Mouse (Mus musculus): Measurements from ENCODE around the gene Elmsan1. TPM values are rescaled to one million over a fixed set of nuclear protein-coding genes. Genes with fewer than 3 reads are reported as not detected.
A peak's percentile ranks its signal among the peaks of the same experiment; 100 is the strongest.

Elmsan1 gene
- total RNA-seq, 1 experiment = 9.6 TPM

DNA sequence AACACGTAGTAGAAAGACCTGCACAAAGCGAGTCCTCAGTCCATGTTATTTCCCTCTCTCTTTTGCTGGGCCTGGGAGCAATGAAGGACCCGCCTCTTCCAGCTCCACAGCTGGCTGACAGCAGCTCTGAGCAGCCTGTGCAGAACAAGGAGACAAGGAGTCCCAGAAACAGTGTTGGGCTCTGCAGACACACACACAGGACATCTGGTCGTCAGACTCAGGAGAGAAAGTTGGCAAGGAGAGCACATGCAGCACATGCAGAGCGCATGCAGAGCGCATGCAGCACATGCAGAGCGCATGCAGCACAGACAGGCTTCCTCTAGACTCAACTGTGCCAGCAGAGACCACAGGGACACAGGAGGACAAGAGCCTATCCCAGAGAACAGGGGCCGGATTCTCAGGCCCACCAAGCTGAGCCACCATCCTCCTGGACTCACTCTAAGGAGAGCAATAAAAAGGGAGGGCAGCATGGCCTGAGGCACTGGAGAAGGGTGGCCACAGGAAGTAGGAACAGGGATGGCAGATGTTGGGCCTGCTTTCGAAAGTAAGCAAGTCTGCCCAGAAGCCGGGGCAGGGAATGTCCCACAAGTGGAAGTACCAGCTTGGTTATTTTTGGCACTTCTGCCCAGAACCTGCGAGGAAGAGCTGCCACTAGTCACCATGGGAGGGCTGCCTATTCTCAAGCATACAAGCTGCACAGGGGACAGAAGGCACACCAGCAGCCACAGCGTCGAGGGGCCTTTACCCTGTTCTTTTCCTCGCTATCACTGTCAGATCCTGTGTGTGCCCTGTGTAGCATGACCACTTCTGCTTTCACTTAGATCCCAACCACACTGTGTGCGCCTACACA lies 30.7 kb downstream of the Elmsan1 start:
- Histone ChIP-seq H3K4me3 (ENCODE audit: insufficient read depth in 1 of 2, low read depth in 1 of 2, low read length in 2 of 2, poor library complexity in 1 of 2, severe bottlenecking in 1 of 2) (no peak overlapping the region), H3K27ac (ENCODE audit: insufficient read depth, low read depth, low read length, poor library complexity, severe bottlenecking) (no peak overlapping the region), H3K4me1 (ENCODE audit: control insufficient read depth in 2 of 2, insufficient read depth in 2 of 2, low read length in 2 of 2, poor library complexity in 1 of 2) (peaks cover 17 to 45% of the 10 kb centered on the region in 2 experiments), H3K9ac (ENCODE audit: insufficient read depth, low read depth, low read length, poor library complexity, severe bottlenecking) (no peak overlapping the region), H3K9me3 (ENCODE audit: control insufficient read depth, insufficient read depth, low read depth, low read length) (no peaks in the 10 kb centered on the region), H3K36me3 (ENCODE audit: control insufficient read depth, insufficient read depth, low read length, poor library complexity, severe bottlenecking) (peaks cover 3% of the 10 kb centered on the region; the same call in 1 of the 2 replicates)
- DNase-seq (ENCODE audit: low read depth, low spot score) = no peak
- in situ Hi-C loops (cut with MboI; ENCODE audit: low sequenced_read_pairs in 2 of 2, unreplicated experiment in 2 of 2) = no loop called here
- TF ChIP-seq ZNF384 (IDR thresholded peaks at IDR 0.05; ENCODE audit: low read depth, low read length) (no peak), ZC3H11A (IDR thresholded peaks at IDR 0.05; ENCODE audit: borderline replicate concordance, low read depth, low read length) (no peak), CHD2 (IDR thresholded peaks at IDR 0.05; ENCODE audit: low read depth, low read length) (no peak), HCFC1 (IDR thresholded peaks at IDR 0.05; ENCODE audit: borderline replicate concordance, insufficient read depth, low read length) (no peak)

DNA sequence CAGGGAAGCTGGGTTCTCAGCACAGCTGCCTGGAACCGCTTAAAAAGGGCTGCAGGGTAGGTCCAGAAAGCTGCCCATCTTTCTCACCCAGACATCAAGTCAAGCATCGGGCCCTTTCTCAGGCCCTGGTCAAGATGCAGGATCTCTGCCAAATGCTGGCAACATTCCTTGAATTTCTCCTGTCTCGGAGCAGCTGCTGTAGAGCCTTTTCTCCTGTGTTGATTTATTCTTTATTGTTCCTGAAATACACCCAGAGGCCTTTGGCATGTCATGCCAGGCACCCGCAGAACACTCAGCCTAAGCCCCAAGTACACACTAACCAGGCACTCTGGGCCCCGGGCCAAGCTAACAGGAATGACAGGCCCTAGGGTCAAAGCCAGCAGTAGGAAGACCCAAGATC lies 31.7 kb downstream of the Elmsan1 start:
- peaks cover 12 to 43% of the 10 kb centered on the region in 2 experiments for H3K4me1 ChIP-seq (ENCODE audit: control insufficient read depth in 2 of 2, insufficient read depth in 2 of 2, low read length in 2 of 2, poor library complexity in 1 of 2)
- H3K27ac ChIP-seq (ENCODE audit: insufficient read depth, low read depth, low read length, poor library complexity, severe bottlenecking) = no peak overlapping the region
- peaks cover 3% of the 10 kb centered on the region; the same call in 1 of the 2 replicates for H3K36me3 ChIP-seq (ENCODE audit: control insufficient read depth, insufficient read depth, low read length, poor library complexity, severe bottlenecking)
- in situ Hi-C loops (cut with MboI; ENCODE audit: low sequenced_read_pairs in 2 of 2, unreplicated experiment in 2 of 2) = no loop called here
- TF ChIP-seq HCFC1 (IDR thresholded peaks at IDR 0.05; ENCODE audit: borderline replicate concordance, insufficient read depth, low read length) (no peak), ZNF384 (IDR thresholded peaks at IDR 0.05; ENCODE audit: low read depth, low read length) (no peak), ZC3H11A (IDR thresholded peaks at IDR 0.05; ENCODE audit: borderline replicate concordance, low read depth, low read length) (no peak), MAFK (IDR thresholded peaks at IDR 0.05; ENCODE audit: insufficient read depth, low read depth, low read length) (no peak), CHD2 (IDR thresholded peaks at IDR 0.05; ENCODE audit: low read depth, low read length) (no peak)
- DNase-seq (ENCODE audit: low read depth, low spot score) = no peak
- no peak overlapping the region for H3K4me3 ChIP-seq (ENCODE audit: insufficient read depth in 1 of 2, low read depth in 1 of 2, low read length in 2 of 2, poor library complexity in 1 of 2, severe bottlenecking in 1 of 2)
- H3K9me3 ChIP-seq (ENCODE audit: control insufficient read depth, insufficient read depth, low read depth, low read length) = no peaks in the 10 kb centered on the region
- no peak overlapping the region for H3K9ac ChIP-seq (ENCODE audit: insufficient read depth, low read depth, low read length, poor library complexity, severe bottlenecking)

GRCm38 (mm10) chr12:84186536-84186935 lies 32.1 kb downstream of the Elmsan1 start:
- in situ Hi-C loops (cut with MboI; ENCODE audit: low sequenced_read_pairs in 2 of 2, unreplicated experiment in 2 of 2) = no loop called here
- Histone ChIP-seq H3K36me3 (ENCODE audit: control insufficient read depth, insufficient read depth, low read length, poor library complexity, severe bottlenecking) (peaks cover 3% of the 10 kb centered on the region; the same call in 1 of the 2 replicates), H3K4me1 (ENCODE audit: control insufficient read depth in 2 of 2, insufficient read depth in 2 of 2, low read length in 2 of 2, poor library complexity in 1 of 2) (peaks cover 12 to 43% of the 10 kb centered on the region in 2 experiments), H3K27ac (ENCODE audit: insufficient read depth, low read depth, low read length, poor library complexity, severe bottlenecking) (peak overlapping the region; percentile 9; the same call in 1 of the 2 replicates), H3K9me3 (ENCODE audit: control insufficient read depth, insufficient read depth, low read depth, low read length) (no peaks in the 10 kb centered on the region), H3K9ac (ENCODE audit: insufficient read depth, low read depth, low read length, poor library complexity, severe bottlenecking) (no peak overlapping the region), H3K4me3 (ENCODE audit: insufficient read depth in 1 of 2, low read depth in 1 of 2, low read length in 2 of 2, poor library complexity in 1 of 2, severe bottlenecking in 1 of 2) (no peak overlapping the region)
- TF ChIP-seq ZC3H11A (IDR thresholded peaks at IDR 0.05; ENCODE audit: borderline replicate concordance, low read depth, low read length) = no peak
- TF ChIP-seq CHD2 (IDR thresholded peaks at IDR 0.05; ENCODE audit: low read depth, low read length) = no peak
- TF ChIP-seq ZNF384 (IDR thresholded peaks at IDR 0.05; ENCODE audit: low read depth, low read length) = no peak
- no peak for TF ChIP-seq HCFC1 (IDR thresholded peaks at IDR 0.05; ENCODE audit: borderline replicate concordance, insufficient read depth, low read length)
- TF ChIP-seq MAFK (IDR thresholded peaks at IDR 0.05; ENCODE audit: insufficient read depth, low read depth, low read length) = peak; percentile 46; the same call in 1 of the 2 replicates
- no peak for DNase-seq (ENCODE audit: low read depth, low spot score)

DNA sequence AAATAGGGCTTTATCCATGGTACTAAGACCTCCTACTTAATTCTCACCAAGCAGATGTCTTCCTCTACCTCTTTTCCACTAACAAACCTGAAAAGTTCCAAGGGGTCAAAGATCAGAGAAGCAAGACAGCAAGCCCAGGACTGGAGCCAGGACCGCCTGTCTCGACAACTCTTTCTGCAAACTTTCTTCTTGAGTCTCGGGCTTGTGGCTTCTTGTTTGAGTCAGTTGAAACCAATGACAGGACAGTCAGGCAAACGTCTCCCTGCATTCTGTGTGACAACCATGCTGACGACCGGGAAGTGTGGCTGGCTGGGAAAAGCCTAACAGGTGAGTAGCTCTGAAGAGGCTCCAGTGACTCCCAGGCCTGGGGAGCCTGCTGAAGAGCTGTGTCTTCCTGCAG lies 33.1 kb downstream of the Elmsan1 start:
- Histone ChIP-seq H3K4me1 (ENCODE audit: control insufficient read depth in 2 of 2, insufficient read depth in 2 of 2, low read length in 2 of 2, poor library complexity in 1 of 2) (peaks cover 7 to 41% of the 10 kb centered on the region in 2 experiments), H3K9ac (ENCODE audit: insufficient read depth, low read depth, low read length, poor library complexity, severe bottlenecking) (no peak overlapping the region)

More for the DNA sequence above, 33.1 kb downstream of the Elmsan1 start:
- peaks cover 3% of the 10 kb centered on the region; the same call in 1 of the 2 replicates for H3K36me3 ChIP-seq (ENCODE audit: control insufficient read depth, insufficient read depth, low read length, poor library complexity, severe bottlenecking)
- H3K9me3 ChIP-seq (ENCODE audit: control insufficient read depth, insufficient read depth, low read depth, low read length) = no peaks in the 10 kb centered on the region
- no peak for DNase-seq (ENCODE audit: low read depth, low spot score)
- in situ Hi-C loops (cut with MboI; ENCODE audit: low sequenced_read_pairs in 2 of 2, unreplicated experiment in 2 of 2) = no loop called here
- H3K27ac ChIP-seq (ENCODE audit: insufficient read depth, low read depth, low read length, poor library complexity, severe bottlenecking) = no peak overlapping the region
- H3K4me3 ChIP-seq (ENCODE audit: insufficient read depth in 1 of 2, low read depth in 1 of 2, low read length in 2 of 2, poor library complexity in 1 of 2, severe bottlenecking in 1 of 2) = no peak overlapping the region
- TF ChIP-seq CHD2 (IDR thresholded peaks at IDR 0.05; ENCODE audit: low read depth, low read length) (no peak), MAFK (IDR thresholded peaks at IDR 0.05; ENCODE audit: insufficient read depth, low read depth, low read length) (no peak), HCFC1 (IDR thresholded peaks at IDR 0.05; ENCODE audit: borderline replicate concordance, insufficient read depth, low read length) (no peak), ZNF384 (IDR thresholded peaks at IDR 0.05; ENCODE audit: low read depth, low read length) (no peak), ZC3H11A (IDR thresholded peaks at IDR 0.05; ENCODE audit: borderline replicate concordance, low read depth, low read length) (no peak)

Measured in ES-E14 (cell line).